Mouse (Mus musculus): ENCODE data around the gene Rbfox3. TPM values are rescaled to one million over a fixed set of nuclear protein-coding genes. Genes with fewer than 3 reads are reported as not detected.

Gene Rbfox3
- total and polyA plus RNA-seq, 2 experiments from 2014 or later = 52.6 to 76.8 TPM

- DNase-seq (ENCODE audit: low spot score) (no peak), ATAC-seq (no peak)
- Histone ChIP-seq H3K27me3 (ENCODE audit: insufficient read depth, low read length) (no peaks in the 10 kb centered on the region), H3K36me3 (ENCODE audit: insufficient read depth, low read length) (no peaks in the 10 kb centered on the region), H3K27ac (no peak overlapping the region), H3K4me2 (ENCODE audit: low read depth, low read length) (no peak overlapping the region), H3K4me1 (ENCODE audit: insufficient read depth, low read length) (peaks cover 10% of the 10 kb centered on the region), H3K9ac (replicated peaks; ENCODE audit: low read length) (no peak overlapping the region), H3K9me3 (ENCODE audit: low read length) (no peaks in the 10 kb centered on the region), H3K4me3 (ENCODE audit: low read length) (no peak overlapping the region)
- no peak for TF ChIP-seq CTCF (IDR thresholded peaks at IDR 0.05; ENCODE audit: low read depth)
- 63% methylated on average over 10 of the region's 10 CpGs for WGBS
Measured at GRCm38 (mm10) chr11:118898156-118898555, 13.2 kb downstream of the Rbfox3 start.

DNA sequence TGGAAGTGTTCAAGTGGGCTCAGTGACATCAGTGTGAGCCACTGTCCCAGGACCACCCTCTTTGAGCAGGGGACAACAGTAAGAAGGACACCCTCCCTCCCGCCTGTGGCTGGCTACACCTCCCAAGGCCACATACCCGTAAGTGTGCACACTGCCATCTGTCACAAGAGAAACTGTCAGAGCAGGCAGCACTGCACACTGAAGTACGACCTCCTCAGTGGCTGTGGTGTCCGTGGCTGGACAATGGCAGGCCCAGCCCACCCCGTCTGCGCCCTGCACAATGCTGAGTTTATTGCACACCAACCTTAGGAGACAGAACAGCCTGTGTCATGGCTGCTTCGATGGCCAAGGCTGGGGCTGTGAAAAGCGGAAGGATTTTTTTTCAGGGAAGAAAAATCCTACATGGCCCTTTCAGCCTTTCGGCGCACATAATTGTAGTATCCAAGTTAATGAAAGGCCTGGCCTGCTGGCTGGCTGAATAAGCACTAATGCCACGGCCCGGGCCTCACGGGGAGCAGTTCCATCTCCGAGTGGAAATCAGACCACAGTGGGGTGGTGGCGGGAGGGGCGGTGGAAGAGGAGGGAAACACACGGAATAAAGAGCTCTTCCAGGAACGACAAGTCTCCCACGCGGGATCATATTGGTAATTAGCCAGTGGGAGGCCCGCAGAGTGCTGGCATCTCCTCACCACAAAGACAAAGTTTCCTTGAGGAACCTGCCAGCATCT is 14.1 kb downstream of the Rbfox3 start:
- ATAC-seq (no peak), DNase-seq (ENCODE audit: low spot score) (no peak)
- no peaks in the 10 kb centered on the region for H3K27me3 ChIP-seq (ENCODE audit: insufficient read depth, low read length)
- no peak overlapping the region for H3K9ac ChIP-seq (replicated peaks; ENCODE audit: low read length)
- H3K36me3 ChIP-seq (ENCODE audit: insufficient read depth, low read length) = no peaks in the 10 kb centered on the region
- no peak for TF ChIP-seq CTCF (IDR thresholded peaks at IDR 0.05; ENCODE audit: low read depth)
- H3K4me1 ChIP-seq (ENCODE audit: insufficient read depth, low read length) = peaks cover 10% of the 10 kb centered on the region
- H3K4me3 ChIP-seq (ENCODE audit: low read length) = no peak overlapping the region
- 0 out of 2 replicates have a peak overlapping the region, but pooled peaks have one; percentile 10 for H3K4me2 ChIP-seq (ENCODE audit: low read depth, low read length)
- 0 out of 2 replicates have a peak overlapping the region, but pooled peaks have one; percentile 26 for H3K27ac ChIP-seq
- H3K9me3 ChIP-seq (ENCODE audit: low read length) = no peaks in the 10 kb centered on the region
- WGBS = 31% methylated on average over 21 of the region's 21 CpGs

GRCm38 (mm10) chr11:118896032-118896675 is 15.2 kb downstream of the Rbfox3 start:
- no peak for ATAC-seq
- DNase-seq (ENCODE audit: low spot score) = no peak
- no peak for TF ChIP-seq CTCF (IDR thresholded peaks at IDR 0.05; ENCODE audit: low read depth)
- Histone ChIP-seq H3K9me3 (ENCODE audit: low read length) (no peaks in the 10 kb centered on the region), H3K9ac (replicated peaks; ENCODE audit: low read length) (no peak overlapping the region), H3K4me3 (ENCODE audit: low read length) (no peak overlapping the region), H3K36me3 (ENCODE audit: insufficient read depth, low read length) (no peaks in the 10 kb centered on the region), H3K4me1 (ENCODE audit: insufficient read depth, low read length) (peaks cover 14% of the 10 kb centered on the region), H3K4me2 (ENCODE audit: low read depth, low read length) (no peak overlapping the region), H3K27ac (no peak overlapping the region), H3K27me3 (ENCODE audit: insufficient read depth, low read length) (no peaks in the 10 kb centered on the region)
- 42% methylated on average over 16 of the region's 16 CpGs for WGBS

DNA sequence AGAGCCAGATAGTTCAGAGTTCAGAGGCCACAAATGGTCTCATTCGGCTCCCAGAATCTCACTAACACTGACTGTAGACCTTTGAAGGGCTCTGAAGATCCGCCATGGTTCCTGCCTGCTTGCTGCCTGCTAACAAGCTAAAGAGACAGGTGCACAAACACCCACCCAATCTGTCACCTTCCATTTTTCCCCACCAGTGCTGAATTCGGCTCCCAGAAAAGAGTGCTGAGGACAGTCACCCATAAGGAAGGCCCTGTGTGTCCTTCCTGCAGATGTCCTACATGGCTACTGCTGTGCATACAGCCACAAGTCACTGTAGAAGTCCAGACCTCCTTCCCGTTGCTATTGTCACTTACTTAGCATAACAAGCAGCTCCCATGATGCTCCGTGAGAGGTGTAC is 16.6 kb downstream of the Rbfox3 start:
- H3K27me3 ChIP-seq (ENCODE audit: insufficient read depth, low read length) = no peaks in the 10 kb centered on the region
- no peak overlapping the region for H3K9ac ChIP-seq (replicated peaks; ENCODE audit: low read length)
- H3K36me3 ChIP-seq (ENCODE audit: insufficient read depth, low read length) = no peaks in the 10 kb centered on the region
- ATAC-seq (no peak), DNase-seq (ENCODE audit: low spot score) (no peak)
- H3K4me2 ChIP-seq (ENCODE audit: low read depth, low read length) = no peak overlapping the region
- no peaks in the 10 kb centered on the region for H3K9me3 ChIP-seq (ENCODE audit: low read length)
- TF ChIP-seq CTCF (IDR thresholded peaks at IDR 0.05; ENCODE audit: low read depth) = no peak
- peaks cover 19% of the 10 kb centered on the region for H3K4me1 ChIP-seq (ENCODE audit: insufficient read depth, low read length)
- WGBS = 67% methylated on average over 5 of the region's 5 CpGs
- H3K27ac ChIP-seq = no peak overlapping the region
- H3K4me3 ChIP-seq (ENCODE audit: low read length) = no peak overlapping the region

- DNase-seq (ENCODE audit: low spot score) = no peak
- peaks cover 22% of the 10 kb centered on the region for H3K4me1 ChIP-seq (ENCODE audit: insufficient read depth, low read length)
- no peaks in the 10 kb centered on the region for H3K36me3 ChIP-seq (ENCODE audit: insufficient read depth, low read length)
- no peaks in the 10 kb centered on the region for H3K27me3 ChIP-seq (ENCODE audit: insufficient read depth, low read length)
- no peaks in the 10 kb centered on the region for H3K9me3 ChIP-seq (ENCODE audit: low read length)
- 76% methylated on average over 4 of the region's 4 CpGs for WGBS
- H3K4me3 ChIP-seq (ENCODE audit: low read length) = no peak overlapping the region
- TF ChIP-seq CTCF (IDR thresholded peaks at IDR 0.05; ENCODE audit: low read depth) = no peak
- H3K9ac ChIP-seq (replicated peaks; ENCODE audit: low read length) = no peak overlapping the region
- no peak for ATAC-seq
- H3K4me2 ChIP-seq (ENCODE audit: low read depth, low read length) = no peak overlapping the region
- no peak overlapping the region for H3K27ac ChIP-seq
Measured at GRCm38 (mm10) chr11:118894196-118894595, 17.2 kb downstream of the Rbfox3 start.

- Histone ChIP-seq H3K4me3 (ENCODE audit: low read length) (no peak overlapping the region), H3K27me3 (ENCODE audit: insufficient read depth, low read length) (no peaks in the 10 kb centered on the region), H3K9me3 (ENCODE audit: low read length) (no peaks in the 10 kb centered on the region), H3K9ac (replicated peaks; ENCODE audit: low read length) (no peak overlapping the region), H3K4me1 (ENCODE audit: insufficient read depth, low read length) (peaks cover 22% of the 10 kb centered on the region), H3K36me3 (ENCODE audit: insufficient read depth, low read length) (no peaks in the 10 kb centered on the region), H3K4me2 (ENCODE audit: low read depth, low read length) (no peak overlapping the region), H3K27ac (no peak overlapping the region)
- DNase-seq (ENCODE audit: low spot score) (no peak), ATAC-seq (no peak)
- 88% methylated on average over 5 of the region's 5 CpGs for WGBS
- no peak for TF ChIP-seq CTCF (IDR thresholded peaks at IDR 0.05; ENCODE audit: low read depth)
Measured at GRCm38 (mm10) chr11:118892876-118893275, 18.5 kb downstream of the Rbfox3 start.

GRCm38 (mm10) chr11:118891516-118891915 is 19.9 kb downstream of the Rbfox3 start:
- DNase-seq (ENCODE audit: low spot score) (no peak), ATAC-seq (no peak)
- no peak for TF ChIP-seq CTCF (IDR thresholded peaks at IDR 0.05; ENCODE audit: low read depth)
- Histone ChIP-seq H3K4me3 (ENCODE audit: low read length) (no peak overlapping the region), H3K9me3 (ENCODE audit: low read length) (no peaks in the 10 kb centered on the region), H3K36me3 (ENCODE audit: insufficient read depth, low read length) (no peaks in the 10 kb centered on the region), H3K27ac (peak overlapping the region; percentile 56), H3K4me1 (ENCODE audit: insufficient read depth, low read length) (peaks cover 12% of the 10 kb centered on the region; the same call in 1 of the 2 replicates), H3K9ac (replicated peaks; ENCODE audit: low read length) (no peak overlapping the region), H3K4me2 (ENCODE audit: low read depth, low read length) (no peak overlapping the region), H3K27me3 (ENCODE audit: insufficient read depth, low read length) (no peaks in the 10 kb centered on the region)
- WGBS = 58% methylated on average over 15 of the region's 15 CpGs

All from hindbrain, postnatal 0 days (tissue).